Mouse (Mus musculus) myocyte (in vitro differentiated cells): Measurements from ENCODE around the gene Caln1. TPM values are rescaled to one million over a fixed set of nuclear protein-coding genes. Genes with fewer than 3 reads are reported as not detected.
A peak's percentile ranks its signal among the peaks of the same experiment; 100 is the strongest.
"Not testable (repeated sequence)": the region's sequence is repeated elsewhere in the genome, so short reads cannot be mapped to it uniquely, and the experiment has no call there.

ENCODE experiments used
- H3K27me3 ChIP-seq: one replicate; pipeline ENCODE4 v1.6.1; 2011; ENCODE audit not compliant: control insufficient read depth, insufficient read depth, insufficient read length
- H3K36me3 ChIP-seq: one replicate; pipeline ENCODE4 v1.6.1; 2011; ENCODE audit not compliant: control insufficient read depth, insufficient read depth
- H3K4me2 ChIP-seq: one replicate; pipeline ENCODE4 v1.6.1; 2011; ENCODE audit warnings: low read depth, control low read depth
- H3K4me3 ChIP-seq: one replicate; pipeline ENCODE4 v1.5.1; 2011; ENCODE audit warnings: mild to moderate bottlenecking, control low read depth, moderate library complexity
- H3K79me2 ChIP-seq: one replicate; pipeline ENCODE4 v1.6.1; 2011; ENCODE audit not compliant: control insufficient read depth, insufficient read depth
- H3ac ChIP-seq: one replicate; pipeline ENCODE4 v1.6.1; 2011; ENCODE audit not compliant: control insufficient read depth, insufficient read length
- CEBPB ChIP-seq: IDR thresholded peaks from 2 replicates; pipeline ENCODE4 v1.6.1; 2011; ENCODE audit warnings: mild to moderate bottlenecking, moderate library complexity; ENCODE audit not compliant: poor library complexity, insufficient read depth, severe bottlenecking
- E2F4 ChIP-seq: IDR thresholded peaks from one replicate; pipeline ENCODE4 v1.6.1; 2011; ENCODE audit warnings: mild to moderate bottlenecking, control low read depth, moderate library complexity; ENCODE audit not compliant: insufficient read depth
- MAX ChIP-seq: IDR thresholded peaks from one replicate; pipeline ENCODE4 v1.6.1; 2011; ENCODE audit warnings: low read depth, mild to moderate bottlenecking, control low read depth
- MYOD1 ChIP-seq, 3 experiments: IDR thresholded peaks; one replicate each; pipeline ENCODE4 v1.6.1; 2011; ENCODE audit warnings: control low read depth in 2 of 3, low read depth in 2 of 3, mild to moderate bottlenecking in 2 of 3, moderate library complexity in 1 of 3; ENCODE audit not compliant: insufficient read length in 2 of 3, control insufficient read depth in 1 of 3
- MYOG ChIP-seq, 3 experiments: IDR thresholded peaks; one replicate each; pipeline ENCODE4 v1.6.1; 2011; ENCODE audit warnings: control low read depth in 2 of 3, low read depth in 2 of 3, mild to moderate bottlenecking in 2 of 3; ENCODE audit not compliant: insufficient read length in 2 of 3, control insufficient read depth in 1 of 3, insufficient read depth in 1 of 3
- POLR2A ChIP-seq: IDR thresholded peaks from one replicate; pipeline ENCODE4 v1.6.1; 2011; ENCODE audit warnings: low read depth, mild to moderate bottlenecking, control low read depth, moderate library complexity; ENCODE audit not compliant: insufficient read length
- POLR2AphosphoS2 ChIP-seq: IDR thresholded peaks from one replicate; pipeline ENCODE4 v1.6.1; 2011; ENCODE audit warnings: low read depth, control low read depth; ENCODE audit not compliant: insufficient read length
- REST ChIP-seq: IDR thresholded peaks from one replicate; pipeline ENCODE4 v1.6.1; 2011; ENCODE audit warnings: mild to moderate bottlenecking, control low read depth, moderate library complexity; ENCODE audit not compliant: insufficient read depth, insufficient read length
- SRF ChIP-seq: IDR thresholded peaks from one replicate; pipeline ENCODE4 v1.6.1; 2011; ENCODE audit warnings: low read depth; ENCODE audit not compliant: control insufficient read depth, insufficient read length
- TCF12 ChIP-seq: IDR thresholded peaks from one replicate; pipeline ENCODE4 v1.6.1; 2011; ENCODE audit warnings: mild to moderate bottlenecking, control low read depth; ENCODE audit not compliant: poor library complexity, insufficient read depth, severe bottlenecking
- TCF3 ChIP-seq: IDR thresholded peaks from one replicate; pipeline ENCODE4 v1.6.1; 2011; ENCODE audit warnings: low read depth, control low read depth; ENCODE audit not compliant: insufficient read length
- USF1 ChIP-seq: IDR thresholded peaks from one replicate; pipeline ENCODE4 v1.6.1; 2011; ENCODE audit warnings: low read depth, mild to moderate bottlenecking, control low read depth, moderate library complexity
- polyA plus RNA-seq: library from polyadenylated mRNA; unstranded; fragments of >200 nt; fragmentation: generic; extraction: Trizol; gene quantifications from one replicate; pipeline ENCODE4 v1.2.1, GENCODE M21; 2012; ENCODE audit warnings: missing spikeins

The Caln1 gene
- polyA plus RNA-seq, 1 experiment = not detected

DNA sequence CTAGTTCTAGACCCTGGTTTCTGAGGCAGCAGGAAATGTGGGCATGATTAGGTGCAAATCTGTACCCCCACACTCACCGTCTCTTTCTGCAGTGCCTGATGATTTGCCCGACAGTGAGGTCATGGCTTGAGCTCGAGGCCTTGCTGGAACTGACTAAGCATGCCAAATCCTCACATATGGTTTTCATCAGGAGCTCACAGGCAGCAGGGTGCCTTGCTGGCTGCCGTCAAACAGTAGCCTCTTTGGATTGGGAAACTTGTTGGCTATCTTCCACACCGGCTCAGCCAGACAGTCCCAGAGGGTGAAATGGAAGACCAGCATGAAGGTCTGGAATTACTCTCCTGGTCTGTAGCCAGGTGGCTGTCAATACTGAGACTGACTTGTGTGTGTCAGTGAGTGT is 254.0 kb downstream of the Caln1 start:
- Histone ChIP-seq H3K27me3 (no peaks in the 10 kb centered on the region), H3K79me2 (no peaks in the 10 kb centered on the region), H3ac (no peak overlapping the region), H3K4me2 (no peak overlapping the region), H3K4me3 (no peak overlapping the region), H3K36me3 (no peaks in the 10 kb centered on the region)
- TF ChIP-seq CEBPB (0 out of 2 replicates have a peak, but pooled peaks have one; percentile 36), POLR2A (no peak)

DNA sequence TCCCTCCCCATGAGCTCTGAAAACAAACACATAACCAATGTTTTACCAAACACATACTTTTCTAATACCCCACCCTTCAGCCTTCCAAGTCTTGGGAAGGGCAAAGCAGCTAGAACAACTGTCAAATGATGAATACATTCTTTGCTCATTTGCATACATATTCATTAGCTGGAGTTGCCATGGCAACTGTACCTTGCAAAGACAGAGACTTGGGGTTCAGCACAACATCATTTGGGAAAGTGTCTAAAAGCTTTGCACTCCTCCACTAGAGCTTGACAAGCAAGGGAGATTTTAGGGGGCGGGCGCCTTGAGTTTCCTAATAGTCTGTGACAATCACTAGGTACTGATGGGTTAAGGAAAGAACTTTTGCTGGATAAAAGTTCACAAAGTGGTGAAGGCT is 258.5 kb downstream of the Caln1 start:
- Histone ChIP-seq H3K27me3 (no peaks in the 10 kb centered on the region), H3K36me3 (no peaks in the 10 kb centered on the region), H3ac (no peak overlapping the region), H3K4me2 (no peak overlapping the region), H3K79me2 (no peaks in the 10 kb centered on the region), H3K4me3 (no peak overlapping the region)
- no peak for TF ChIP-seq TCF3
- no peak for TF ChIP-seq MYOD1 (IDR thresholded peaks at IDR 0.05; ENCODE audit: control insufficient read depth in 1 of 3, insufficient read length in 2 of 3, low read depth in 2 of 3)
- no peak for TF ChIP-seq TCF12

DNA sequence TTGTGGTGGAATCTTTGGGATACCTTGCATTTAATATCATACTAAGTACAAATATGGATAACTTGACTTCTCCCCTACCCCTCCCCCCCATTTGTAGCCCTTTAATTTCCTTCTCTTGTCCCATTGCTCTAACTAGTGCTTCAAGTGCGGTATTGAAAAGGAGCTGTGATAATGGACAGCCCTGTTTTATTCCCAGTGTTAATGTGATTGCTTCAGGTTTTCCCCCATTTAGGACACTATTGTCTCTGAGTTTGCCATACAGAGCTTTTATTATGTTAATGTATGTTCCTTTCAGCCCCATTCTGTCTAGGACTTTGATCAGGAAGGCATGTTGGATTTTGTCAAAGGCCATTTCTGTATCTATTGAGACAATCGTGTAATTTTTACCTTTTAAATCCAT is 266.1 kb downstream of the Caln1 start:
- H3K4me3 ChIP-seq = no peak overlapping the region
- no peaks in the 10 kb centered on the region for H3K27me3 ChIP-seq
- no peaks in the 10 kb centered on the region for H3K36me3 ChIP-seq
- H3ac ChIP-seq = no peak overlapping the region
- TF ChIP-seq USF1 = no peak
- H3K79me2 ChIP-seq = no peaks in the 10 kb centered on the region
- H3K4me2 ChIP-seq = no peak overlapping the region

DNA sequence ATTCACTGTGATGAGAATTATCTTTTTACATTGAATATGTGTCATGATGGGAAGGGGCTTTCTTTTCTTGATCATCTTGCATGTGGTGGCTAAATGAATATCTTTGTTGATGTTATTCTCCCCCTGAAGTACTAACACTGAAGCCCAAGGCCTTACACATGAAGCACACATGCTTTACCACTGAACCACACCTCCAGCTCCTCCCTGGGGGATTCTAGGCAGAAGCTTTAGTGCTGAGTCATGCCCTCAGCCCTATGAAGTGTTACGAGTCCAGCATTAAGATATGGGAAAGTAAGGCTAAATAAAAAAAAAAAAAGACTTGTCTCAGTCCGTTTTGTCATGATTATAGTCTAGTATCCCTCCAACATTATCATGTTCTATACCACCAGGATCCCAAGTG is 272.6 kb downstream of the Caln1 start:
- Histone ChIP-seq H3K4me3 (no peak overlapping the region), H3K79me2 (no peaks in the 10 kb centered on the region), H3K27me3 (no peaks in the 10 kb centered on the region), H3K36me3 (no peaks in the 10 kb centered on the region), H3ac (no peak overlapping the region), H3K4me2 (no peak overlapping the region)
- no peak for TF ChIP-seq SRF
- TF ChIP-seq USF1 = no peak
- TF ChIP-seq E2F4 = no peak
- TF ChIP-seq MYOG (IDR thresholded peaks at IDR 0.05; ENCODE audit: control insufficient read depth in 1 of 3, insufficient read depth in 1 of 3, insufficient read length in 2 of 3, low read depth in 2 of 3) = no peak
- no peak for TF ChIP-seq MYOD1 (IDR thresholded peaks at IDR 0.05; ENCODE audit: control insufficient read depth in 1 of 3, insufficient read length in 2 of 3, low read depth in 2 of 3)
- no peak for TF ChIP-seq POLR2AphosphoS2
- TF ChIP-seq CEBPB = no peak
- TF ChIP-seq REST = no peak
- TF ChIP-seq TCF3 = no peak
- no peak for TF ChIP-seq TCF12
- TF ChIP-seq MAX = no peak
- TF ChIP-seq POLR2A = no peak

DNA sequence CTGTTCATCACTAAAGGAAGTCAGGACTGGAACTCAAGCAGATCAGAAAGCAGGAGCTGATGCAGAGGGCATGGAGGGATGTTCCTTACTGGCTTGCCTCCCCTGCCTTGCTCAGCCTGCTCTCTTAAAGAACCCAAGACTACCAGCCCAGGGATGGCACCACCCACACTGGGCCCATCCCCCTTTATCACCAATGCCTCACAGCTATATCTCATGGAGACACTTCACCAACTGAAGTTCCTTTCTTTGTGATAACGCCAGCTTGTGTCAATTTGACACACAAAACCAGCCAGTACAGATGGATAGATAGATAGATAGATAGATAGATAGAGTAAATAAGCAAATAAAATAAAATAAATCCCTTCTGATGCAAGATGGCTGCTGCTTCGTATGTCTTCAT is 276.9 kb downstream of the Caln1 start:
- not testable (repeated sequence) for H3K79me2 ChIP-seq, H3K36me3 ChIP-seq

DNA sequence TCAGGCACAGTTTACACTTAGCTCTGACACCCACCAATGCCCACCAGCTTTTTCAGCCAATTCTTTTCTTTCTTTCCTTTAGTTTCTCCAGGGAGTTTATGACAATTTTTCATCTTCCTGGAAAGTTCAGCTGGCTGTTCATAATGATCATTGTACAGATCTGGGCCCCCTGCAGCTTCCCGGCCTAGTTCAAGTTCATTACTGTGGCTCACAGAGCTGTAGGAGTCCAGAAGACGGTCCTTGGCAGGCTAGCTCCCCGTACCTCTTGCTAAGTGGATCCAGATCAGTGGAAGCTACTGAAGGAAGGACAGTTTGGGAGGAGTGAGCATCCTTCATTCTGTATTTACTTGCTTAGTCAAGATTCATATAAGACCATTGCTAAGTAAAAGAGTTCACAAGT is 288.9 kb downstream of the Caln1 start:
- no peaks in the 10 kb centered on the region for H3K79me2 ChIP-seq
- H3K4me2 ChIP-seq = no peak overlapping the region
- H3K36me3 ChIP-seq = no peaks in the 10 kb centered on the region
- no peak overlapping the region for H3K4me3 ChIP-seq
- no peaks in the 10 kb centered on the region for H3K27me3 ChIP-seq
- TF ChIP-seq TCF3 (no peak), MAX (no peak), USF1 (no peak), MYOG (IDR thresholded peaks at IDR 0.05; ENCODE audit: control insufficient read depth in 1 of 3, insufficient read depth in 1 of 3, insufficient read length in 2 of 3, low read depth in 2 of 3) (no peak), CEBPB (no peak), REST (no peak), POLR2A (no peak), SRF (no peak)
- no peak overlapping the region for H3ac ChIP-seq

More for the DNA sequence above, 276.9 kb downstream of the Caln1 start:
- not testable (repeated sequence) for H3K4me2 ChIP-seq, H3K27me3 ChIP-seq, H3ac ChIP-seq, H3K4me3 ChIP-seq

DNA sequence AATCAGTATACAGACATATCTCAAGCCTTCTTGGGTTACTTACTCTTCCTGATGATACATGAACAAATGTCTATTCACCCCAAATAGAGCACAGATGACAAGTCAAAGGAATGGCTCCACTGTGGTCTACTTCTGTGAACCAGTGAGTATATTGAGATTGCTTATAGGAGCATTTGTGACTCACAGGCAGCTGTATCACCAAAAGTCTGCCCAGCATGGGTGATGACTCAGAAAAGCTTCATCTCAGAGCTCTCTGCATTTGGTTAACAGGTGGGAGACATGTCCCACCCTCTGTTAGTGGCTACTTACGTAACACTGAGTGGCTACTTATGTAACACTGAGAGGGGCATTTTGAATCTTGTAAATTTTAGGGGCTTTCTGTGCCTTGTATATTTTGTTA is 296.8 kb downstream of the Caln1 start:
- Histone ChIP-seq H3K4me2 (no peak overlapping the region), H3K79me2 (no peaks in the 10 kb centered on the region), H3K36me3 (no peaks in the 10 kb centered on the region), H3K4me3 (no peak overlapping the region), H3ac (no peak overlapping the region), H3K27me3 (no peaks in the 10 kb centered on the region)
- TF ChIP-seq E2F4 = no peak
- no peak for TF ChIP-seq POLR2AphosphoS2
- no peak for TF ChIP-seq TCF3
- TF ChIP-seq TCF12 = no peak
- TF ChIP-seq USF1 = no peak
- no peak for TF ChIP-seq REST
- TF ChIP-seq MYOG (IDR thresholded peaks at IDR 0.05; ENCODE audit: control insufficient read depth in 1 of 3, insufficient read depth in 1 of 3, insufficient read length in 2 of 3, low read depth in 2 of 3) = no peak
- TF ChIP-seq MYOD1 (IDR thresholded peaks at IDR 0.05; ENCODE audit: control insufficient read depth in 1 of 3, insufficient read length in 2 of 3, low read depth in 2 of 3) = no peak
- TF ChIP-seq CEBPB = no peak
- TF ChIP-seq SRF = no peak
- TF ChIP-seq MAX = no peak
- TF ChIP-seq POLR2A = no peak
